Mouse (Mus musculus) ES-E14 (cell line): ENCODE measurements at regions not wholly inside any gene's neighbourhood (a gene's known extent, or its start where the extent isn't known, plus 50 kb on each side); places are given as distances from the start of the nearest gene placed in this dataset.

Experiments used
- CHD2 ChIP-seq: IDR thresholded peaks from 2 replicates; pipeline ENCODE4 v1.6.1; 2014; ENCODE audit warnings: mild to moderate bottlenecking, low read depth, low read length, inconsistent platforms
- MAFK ChIP-seq: IDR thresholded peaks from 2 replicates; pipeline ENCODE4 v1.6.1; 2014; ENCODE audit warnings: mild to moderate bottlenecking, low read depth, low read length, inconsistent platforms; ENCODE audit not compliant: insufficient read depth

DNA sequence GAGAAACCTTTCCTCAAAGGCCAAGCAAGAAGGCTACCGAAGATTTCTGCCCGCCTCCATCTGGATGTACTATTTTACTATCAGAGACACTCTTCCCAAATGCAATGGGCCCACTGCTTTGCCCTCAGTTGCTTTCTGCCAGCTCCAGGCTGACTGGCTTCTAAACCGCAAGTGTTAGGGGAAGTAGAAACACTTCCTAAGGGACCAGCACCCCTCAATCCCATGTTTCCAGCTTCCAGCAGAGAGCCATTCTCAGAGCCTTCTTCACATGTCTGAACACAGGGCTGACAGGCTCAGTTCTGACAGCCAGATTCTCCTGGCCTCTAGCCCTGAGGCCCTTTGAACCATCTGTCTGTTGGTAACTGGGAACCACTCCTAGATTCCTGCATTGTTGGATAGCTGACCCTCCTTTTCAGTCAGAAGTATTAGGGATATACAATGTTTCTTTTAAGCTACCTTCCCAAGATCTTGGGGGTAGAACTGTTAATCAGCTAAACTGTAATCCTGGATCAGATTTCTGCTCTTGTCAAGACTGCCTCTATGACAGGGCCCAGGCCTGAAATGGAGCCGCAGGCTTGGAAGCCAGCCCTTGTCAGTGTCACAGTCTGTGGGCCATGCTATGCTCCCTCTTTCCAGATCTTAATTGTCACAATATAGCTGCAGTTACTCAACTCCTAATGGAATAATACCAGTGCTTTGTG, 355.8 kb downstream of the 1700129C05Rik start:
- TF ChIP-seq CHD2: no peak
- no peak for TF ChIP-seq MAFK
